Mouse (Mus musculus) cerebellum, adult (tissue): ENCODE measurements around the gene Hdac11.

Experiments
- ATAC-seq: cut with Nextera tagmentation; 2 replicates; pipeline ENCODE4 v1.9.2; 2017; ENCODE audit warnings: mild to moderate bottlenecking, moderate library complexity, mixed read lengths; ENCODE audit not compliant: insufficient number of reproducible peaks, low FRiP score, low TSS enrichment

Hdac11 gene

GRCm38 (mm10) chr6:91130856-91131255, 25.6 kb upstream of the Hdac11 start:
- ATAC-seq, result no peak

GRCm38 (mm10) chr6:91137343-91137956, 19.0 kb upstream of the Hdac11 start:
- no peak for ATAC-seq

- peak; percentile 33; the same call in 1 of the 2 replicates for ATAC-seq
Observed at GRCm38 (mm10) chr6:91139846-91140245, 16.6 kb upstream of the Hdac11 start.

GRCm38 (mm10) chr6:91145056-91145455, 11.4 kb upstream of the Hdac11 start:
- ATAC-seq, result no peak

GRCm38 (mm10) chr6:91145572-91145971, 10.9 kb upstream of the Hdac11 start:
- no peak for ATAC-seq

DNA sequence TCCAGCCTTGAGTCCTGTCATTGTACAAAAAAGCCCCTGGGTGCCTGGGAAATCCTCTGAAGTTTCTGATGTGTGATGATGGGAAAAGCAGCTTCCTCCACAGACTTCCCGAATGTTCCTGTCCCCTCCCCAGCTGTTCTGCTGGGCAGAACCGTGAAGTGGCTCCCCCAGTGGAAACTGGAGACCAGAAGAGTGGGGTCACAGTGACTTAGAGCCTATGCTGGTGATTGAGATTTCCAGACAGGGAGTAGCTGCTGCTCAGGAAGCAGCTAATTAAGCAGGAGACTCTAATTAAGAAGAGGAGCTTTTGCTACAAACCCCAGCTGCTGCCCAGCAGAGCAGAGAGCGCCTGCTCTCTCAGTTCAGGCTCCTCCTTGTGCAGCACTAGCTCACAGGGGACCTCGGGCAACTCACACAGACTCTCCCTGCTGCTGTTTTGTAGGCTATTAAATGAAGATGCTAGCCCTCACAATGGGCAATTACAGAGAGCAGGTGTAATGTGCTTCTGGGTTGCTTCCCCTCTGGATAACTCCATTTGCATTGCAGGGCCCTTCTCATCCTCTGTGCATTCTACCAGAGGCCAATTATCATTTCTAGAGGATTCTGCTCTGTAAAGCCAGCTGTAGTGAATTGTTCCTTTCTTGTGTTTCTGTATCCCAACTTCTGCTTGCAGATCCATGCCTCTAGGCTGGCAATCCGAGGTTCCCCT, 9.9 kb upstream of the Hdac11 start:
- ATAC-seq, result peak; percentile 42; the same call in 1 of the 2 replicates

DNA sequence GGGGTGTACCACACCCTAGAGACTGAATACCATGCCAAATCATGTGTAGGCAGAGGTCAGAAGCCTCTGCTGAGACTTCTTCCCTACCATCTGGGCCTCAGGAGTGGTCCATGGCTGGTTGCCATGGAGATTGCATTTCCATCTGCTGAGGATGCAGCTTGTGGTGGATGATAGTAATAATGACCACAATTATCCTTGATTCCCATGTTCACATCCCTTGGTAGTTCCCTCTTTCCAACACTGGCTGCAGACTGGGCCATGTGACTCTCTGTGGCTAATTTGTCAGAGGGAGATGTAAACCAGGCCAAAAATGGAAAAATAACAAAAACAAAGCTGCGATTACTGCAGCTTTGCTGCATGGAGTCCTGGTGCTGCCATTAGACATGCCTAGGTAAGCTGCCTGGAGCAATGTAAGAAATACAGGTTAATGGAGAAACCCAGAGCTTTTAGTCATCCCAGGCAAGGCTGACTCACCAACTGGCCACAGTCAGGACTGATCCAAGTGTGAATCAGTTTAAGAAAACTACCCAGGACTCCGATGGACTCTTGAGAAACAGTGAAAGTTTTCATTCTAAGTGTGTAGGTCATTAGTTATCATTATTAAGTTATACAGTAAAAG, 9.2 kb upstream of the Hdac11 start:
- peak; percentile 79 for ATAC-seq

DNA sequence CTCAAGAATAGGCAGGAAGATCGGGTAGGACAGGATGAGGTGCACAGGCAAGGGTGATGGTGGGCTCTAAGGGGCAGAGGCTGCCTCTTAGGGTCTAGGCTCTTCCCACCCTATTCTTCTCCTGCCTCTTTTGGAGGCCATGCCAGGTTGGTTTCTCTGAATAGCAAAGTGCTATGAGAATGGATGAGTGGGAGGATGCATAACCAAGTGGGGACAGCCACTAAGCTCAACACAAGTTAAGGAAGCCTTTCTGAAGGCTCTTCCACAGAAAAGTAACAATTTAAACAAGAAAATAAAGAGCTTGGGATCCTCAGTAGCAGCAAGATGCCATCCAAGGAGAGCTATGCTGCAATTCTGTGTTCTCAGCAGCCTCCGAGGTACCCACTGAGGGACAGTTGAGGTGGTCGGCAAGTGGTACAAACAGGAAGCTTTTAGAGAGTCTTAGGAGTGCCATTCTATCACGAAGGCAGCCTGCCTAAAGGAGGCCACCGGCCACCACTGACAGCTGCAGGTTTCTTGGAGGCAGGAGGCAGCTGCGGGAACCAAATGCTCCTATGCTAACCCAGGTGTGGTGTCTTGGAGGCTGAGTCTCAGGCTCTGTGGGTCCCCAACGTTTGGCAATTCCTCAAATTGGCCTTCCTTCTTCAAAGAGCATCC, 3.4 kb upstream of the Hdac11 start:
- no peak for ATAC-seq

- peak; percentile 47 for ATAC-seq
Observed at GRCm38 (mm10) chr6:91153549-91154064, 2.9 kb upstream of the Hdac11 start.

DNA sequence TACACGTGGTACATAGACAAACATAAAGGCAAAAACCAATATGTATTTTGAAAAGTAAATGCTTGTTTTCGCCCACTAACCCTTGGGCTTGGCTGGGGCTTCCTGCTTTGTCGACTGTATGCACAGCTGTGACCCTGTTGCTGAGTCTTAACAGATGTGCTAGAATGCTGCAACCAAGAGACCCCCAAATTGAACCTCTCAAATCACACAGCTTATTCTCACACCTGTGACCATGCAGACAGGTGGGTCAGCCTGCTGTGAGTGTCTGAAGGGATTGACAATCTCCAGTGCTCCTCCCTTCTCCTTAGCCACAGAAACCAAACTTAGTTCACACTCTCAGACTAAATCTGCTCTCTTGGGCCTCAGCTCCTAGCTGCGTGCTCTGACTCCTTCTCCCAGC, 1.8 kb upstream of the Hdac11 start:
- no peak for ATAC-seq

DNA sequence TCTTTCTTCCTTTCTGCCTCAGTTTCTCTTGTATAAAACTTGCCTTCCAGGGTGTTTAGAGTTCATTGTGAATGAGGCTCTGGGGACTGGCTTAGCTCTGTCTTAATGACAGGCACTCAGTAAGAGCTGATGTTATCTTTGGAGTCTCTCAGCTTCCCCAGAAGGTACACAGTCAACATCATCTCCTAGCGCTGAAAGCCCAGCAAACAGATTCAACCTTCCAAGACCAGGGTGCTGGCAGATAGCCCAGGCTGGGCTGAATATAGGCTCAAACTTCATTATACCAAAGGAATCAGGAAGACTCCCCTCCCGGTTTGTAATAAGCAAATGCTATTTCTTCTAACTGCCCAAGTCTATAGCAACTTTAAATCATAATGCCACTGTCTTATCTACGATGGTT, 1.2 kb upstream of the Hdac11 start:
- no peak for ATAC-seq

- no peak for ATAC-seq
Observed at GRCm38 (mm10) chr6:91156062-91156461, 403 bp upstream of the Hdac11 start.

GRCm38 (mm10) chr6:91157237-91157570, 739 bp downstream of the Hdac11 start:
- no peak for ATAC-seq

DNA sequence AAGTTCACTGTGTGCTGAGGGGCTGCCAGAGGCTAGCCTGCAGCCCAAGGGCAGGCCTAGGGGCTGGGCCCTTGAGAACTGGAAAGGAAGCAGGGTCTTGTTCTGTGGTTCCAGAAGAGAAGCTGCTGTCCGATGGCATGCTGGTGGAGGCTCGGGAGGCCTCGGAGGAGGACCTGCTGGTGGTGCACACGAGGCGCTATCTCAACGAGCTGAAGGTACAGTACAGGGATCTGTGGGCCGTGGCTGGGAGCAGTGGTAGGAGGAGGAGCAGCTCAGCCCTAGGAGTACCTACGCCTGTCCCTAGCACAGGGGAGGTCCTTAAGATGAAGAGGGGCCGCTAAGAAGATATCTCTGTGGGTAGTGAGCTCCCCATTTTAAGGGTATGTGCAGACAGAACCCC, 2.6 kb downstream of the Hdac11 start:
- ATAC-seq, result no peak

DNA sequence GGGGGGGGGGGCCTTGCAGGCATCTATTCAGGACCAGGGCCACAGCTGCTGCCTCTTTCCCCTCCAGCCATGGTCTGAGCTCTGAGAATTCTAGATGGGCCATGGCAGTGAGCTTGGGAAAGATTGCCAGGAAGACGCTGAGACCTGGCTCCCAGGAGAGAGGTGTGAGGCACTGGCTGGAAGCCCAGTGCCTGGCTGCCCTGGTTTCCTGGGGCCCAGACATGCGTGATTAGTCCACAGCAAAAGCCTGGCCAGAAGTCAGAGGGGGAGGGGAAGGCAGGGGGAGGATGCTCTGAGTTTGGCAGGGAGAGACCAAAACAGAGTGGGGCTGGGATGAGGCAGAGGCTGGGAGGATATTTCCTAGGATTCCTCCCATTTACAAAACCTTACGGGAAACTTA, 3.9 kb downstream of the Hdac11 start:
- ATAC-seq, result peak; percentile 45

- ATAC-seq, result no peak
Observed at GRCm38 (mm10) chr6:91160976-91161375, 4.5 kb downstream of the Hdac11 start.

- ATAC-seq, result no peak
Observed at GRCm38 (mm10) chr6:91161506-91162235, 5.2 kb downstream of the Hdac11 start.

DNA sequence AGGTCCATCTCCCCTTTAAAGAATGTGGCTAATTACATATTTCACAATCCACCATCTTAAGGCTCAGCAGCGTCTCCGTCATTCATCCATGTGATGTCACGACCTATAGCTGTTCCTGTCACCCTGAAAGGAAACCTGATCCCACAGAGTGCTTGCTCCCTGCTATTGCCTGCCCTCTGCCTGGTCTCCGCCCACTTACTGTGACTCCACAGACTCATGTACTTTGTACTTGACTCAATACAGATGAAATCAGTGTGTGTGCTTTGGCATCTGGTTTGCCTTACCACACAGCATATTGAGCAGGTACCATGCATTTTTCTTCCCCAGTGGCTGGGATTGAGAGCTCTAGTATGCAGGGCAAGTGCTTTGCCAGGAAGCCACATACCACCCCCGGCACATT, 5.8 kb downstream of the Hdac11 start:
- no peak for ATAC-seq

DNA sequence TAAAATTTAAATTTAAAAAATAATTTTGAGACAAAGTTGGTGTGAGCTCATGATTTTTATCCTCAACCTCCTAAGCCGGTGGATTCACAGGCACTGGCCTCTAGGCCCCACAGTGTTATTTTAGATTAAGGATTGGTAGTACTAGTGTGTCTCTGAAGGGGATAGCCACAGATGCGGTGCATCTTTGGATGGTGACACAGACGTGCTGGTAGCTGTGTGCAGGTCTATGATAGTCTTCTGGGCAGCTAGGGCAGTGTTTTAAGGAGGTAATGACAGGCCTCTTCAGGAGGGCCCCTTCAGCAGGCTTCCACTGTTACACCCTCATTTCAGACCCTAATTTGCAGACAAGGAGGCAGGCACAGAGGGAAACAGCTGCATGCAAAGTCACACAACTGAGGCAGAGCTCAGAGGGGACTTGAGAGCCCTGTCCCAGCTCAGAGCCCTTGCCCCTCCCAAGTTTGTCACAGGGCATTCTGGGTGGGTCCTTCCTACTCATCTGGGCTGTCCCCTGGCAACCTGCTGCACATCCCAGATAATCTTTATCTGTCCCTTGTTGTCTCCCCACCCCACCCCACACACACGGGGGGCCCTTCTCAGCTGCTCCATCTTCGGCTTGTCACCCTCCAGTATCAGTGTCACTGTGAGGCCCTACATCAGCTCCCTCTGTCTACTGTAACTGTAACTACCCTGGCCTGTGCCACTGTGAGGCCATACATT, 6.9 kb downstream of the Hdac11 start:
- no peak for ATAC-seq

DNA sequence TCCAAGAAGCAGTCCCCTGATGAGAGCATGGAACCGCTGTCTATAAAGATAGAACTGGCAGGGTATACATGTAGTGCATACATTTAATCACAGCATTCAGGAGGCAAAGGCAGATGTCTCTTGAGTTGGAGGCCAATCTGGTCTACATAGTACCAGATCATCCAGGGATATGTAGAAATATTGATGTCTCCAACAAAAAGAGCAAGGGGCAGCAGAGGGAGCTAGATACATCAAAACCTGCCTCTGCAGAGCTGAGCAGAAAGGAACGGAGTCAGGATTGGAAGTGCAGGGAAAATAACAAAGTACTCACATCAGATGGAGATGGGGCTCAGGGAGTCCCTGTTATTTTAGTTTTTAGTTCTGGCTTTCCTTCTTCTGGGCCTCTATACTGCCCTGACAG, 8.1 kb downstream of the Hdac11 start:
- ATAC-seq, result no peak
